Mouse (Mus musculus) forebrain, embryonic 10.5 days (tissue): ENCODE measurements around the gene Rps17. TPM values are rescaled to one million over a fixed set of nuclear protein-coding genes. Genes with fewer than 3 reads are reported as not detected.

Experiments
- DNase-seq: peaks from one replicate; pipeline ENCODE4 v3.0.0-alpha.2; 2017; ENCODE audit warnings: low spot score; ENCODE audit errors: extremely low spot score
- H3K27ac ChIP-seq: fragments of 300-500 bp; sonication (generic); 2 replicates; pipeline ENCODE4 v1.5.1; 2016; ENCODE audit warnings: mild to moderate bottlenecking
- H3K27me3 ChIP-seq: fragments of 300-500 bp; sonication (generic); 2 replicates; pipeline ENCODE4 v1.6.1; 2016; ENCODE audit warnings: mild to moderate bottlenecking; ENCODE audit not compliant: poor library complexity, severe bottlenecking
- H3K36me3 ChIP-seq: fragments of 300-500 bp; sonication (generic); replicated peaks from 2 replicates; pipeline ENCODE4 v1.6.1; 2016; ENCODE audit warnings: mild to moderate bottlenecking, moderate library complexity
- H3K4me1 ChIP-seq: fragments of 300-500 bp; sonication (generic); 2 replicates; pipeline ENCODE4 v1.6.1; 2016
- H3K4me3 ChIP-seq: fragments of 300-500 bp; sonication (generic); 2 replicates; pipeline ENCODE4 v1.5.1; 2016; ENCODE audit warnings: mild to moderate bottlenecking, moderate library complexity
- H3K9me3 ChIP-seq: fragments of 300-500 bp; sonication (generic); 2 replicates; pipeline ENCODE4 v1.6.1; 2016; ENCODE audit warnings: mild to moderate bottlenecking, moderate library complexity
- WGBS: fragments of 180-500 bp; shearing (Covaris S2); methylation state at CpG from one replicate; pipeline ENCODE4 v1.1.7; 2016; 5-methylcytosine and 5-hydroxymethylcytosine counted together
- polyA plus RNA-seq: library from polyadenylated mRNA; unstranded; fragments of >200 nt; fragmentation: Nextera tagmentation; extraction: Ambion mirVana; gene quantifications from 2 replicates; pipeline ENCODE4 v1.2.1, GENCODE M21; 2016

The Rps17 gene
- polyA plus RNA-seq, 1 experiment from 2014 or later = 1,243 TPM

GRCm38 (mm10) chr7:81326043-81326442 is 19.0 kb downstream of the Rps17 start:
- WGBS = 90% methylated on average over 12 of the region's 12 CpGs
- no peak overlapping the region for H3K27ac ChIP-seq

GRCm38 (mm10) chr7:81321776-81322175 is 23.3 kb downstream of the Rps17 start:
- no peak for DNase-seq
- 88% methylated on average over 5 of the region's 5 CpGs for WGBS

More at GRCm38 (mm10) chr7:81326043-81326442, 19.0 kb downstream of the Rps17 start:
- H3K27me3 ChIP-seq = no peaks in the 10 kb centered on the region
- no peak for DNase-seq
- H3K4me1 ChIP-seq = peaks cover 7% of the 10 kb centered on the region
- peaks cover 7% of the 10 kb centered on the region for H3K36me3 ChIP-seq
- no peak overlapping the region for H3K4me3 ChIP-seq
- no peaks in the 10 kb centered on the region for H3K9me3 ChIP-seq

GRCm38 (mm10) chr7:81319749-81320148 is 25.3 kb downstream of the Rps17 start:
- 93% methylated on average over 6 of the region's 6 CpGs for whole genome bisulfite sequencing
- Histone ChIP-seq H3K27ac (no peak overlapping the region), H3K4me1 (peaks cover 5% of the 10 kb centered on the region), H3K9me3 (no peaks in the 10 kb centered on the region), H3K27me3 (no peaks in the 10 kb centered on the region), H3K4me3 (no peak overlapping the region), H3K36me3 (no peaks in the 10 kb centered on the region)
- no peak for DNase-seq

More at GRCm38 (mm10) chr7:81321776-81322175, 23.3 kb downstream of the Rps17 start:
- Histone ChIP-seq H3K9me3 (no peaks in the 10 kb centered on the region), H3K27me3 (no peaks in the 10 kb centered on the region), H3K4me3 (no peak overlapping the region), H3K4me1 (peaks cover 5% of the 10 kb centered on the region), H3K27ac (no peak overlapping the region), H3K36me3 (no peaks in the 10 kb centered on the region; the same call in 1 of the 2 replicates)

- Histone ChIP-seq H3K27me3 (no peaks in the 10 kb centered on the region), H3K36me3 (no peaks in the 10 kb centered on the region), H3K27ac (no peak overlapping the region), H3K9me3 (no peaks in the 10 kb centered on the region), H3K4me1 (no peaks in the 10 kb centered on the region), H3K4me3 (no peak overlapping the region)
- no peak for DNase-seq
- 78% methylated on average over 8 of the region's 8 CpGs for WGBS
These were observed 29.5 kb downstream of the Rps17 start for GRCm38 (mm10) chr7:81315583-81315982.

GRCm38 (mm10) chr7:81311581-81311980 is 33.5 kb downstream of the Rps17 start:
- Histone ChIP-seq H3K27ac (no peak overlapping the region), H3K4me1 (no peaks in the 10 kb centered on the region), H3K27me3 (no peaks in the 10 kb centered on the region), H3K4me3 (no peak overlapping the region), H3K9me3 (no peaks in the 10 kb centered on the region), H3K36me3 (no peaks in the 10 kb centered on the region)
- DNase-seq = no peak

GRCm38 (mm10) chr7:81311130-81311529 is 33.9 kb downstream of the Rps17 start:
- DNase-seq = no peak
- Histone ChIP-seq H3K4me3 (no peak overlapping the region), H3K36me3 (no peaks in the 10 kb centered on the region), H3K9me3 (no peaks in the 10 kb centered on the region), H3K27me3 (no peaks in the 10 kb centered on the region), H3K4me1 (no peaks in the 10 kb centered on the region), H3K27ac (no peak overlapping the region)
- 90% methylated on average over 1 of the region's 1 CpGs for WGBS

- Histone ChIP-seq H3K4me3 (no peak overlapping the region), H3K27ac (no peak overlapping the region), H3K4me1 (no peaks in the 10 kb centered on the region), H3K9me3 (no peaks in the 10 kb centered on the region), H3K36me3 (no peaks in the 10 kb centered on the region), H3K27me3 (no peaks in the 10 kb centered on the region)
- no peak for DNase-seq
- 94% methylated on average over 6 of the region's 6 CpGs for WGBS
These were observed 35.8 kb downstream of the Rps17 start for GRCm38 (mm10) chr7:81309247-81309646.

- WGBS = 80% methylated on average over 8 of the region's 8 CpGs
These were observed 37.3 kb downstream of the Rps17 start for GRCm38 (mm10) chr7:81307735-81308134.

GRCm38 (mm10) chr7:81304675-81305074 is 40.4 kb downstream of the Rps17 start:
- H3K9me3 ChIP-seq = no peaks in the 10 kb centered on the region
- no peaks in the 10 kb centered on the region for H3K27me3 ChIP-seq
- peaks cover 17% of the 10 kb centered on the region for H3K4me1 ChIP-seq
- H3K27ac ChIP-seq = no peak overlapping the region
- 93% methylated on average over 5 of the region's 5 CpGs for WGBS
- H3K4me3 ChIP-seq = no peak overlapping the region
- no peaks in the 10 kb centered on the region for H3K36me3 ChIP-seq
- no peak for DNase-seq

More at GRCm38 (mm10) chr7:81307735-81308134, 37.3 kb downstream of the Rps17 start:
- H3K27me3 ChIP-seq = no peaks in the 10 kb centered on the region
- no peak overlapping the region for H3K4me3 ChIP-seq
- H3K36me3 ChIP-seq = no peaks in the 10 kb centered on the region
- H3K27ac ChIP-seq = no peak overlapping the region
- no peaks in the 10 kb centered on the region for H3K9me3 ChIP-seq
- no peaks in the 10 kb centered on the region for H3K4me1 ChIP-seq
- DNase-seq = no peak

- H3K27me3 ChIP-seq = no peaks in the 10 kb centered on the region
These were observed 41.0 kb downstream of the Rps17 start for GRCm38 (mm10) chr7:81304100-81304499.

GRCm38 (mm10) chr7:81303682-81304081 is 41.4 kb downstream of the Rps17 start:
- Histone ChIP-seq H3K27ac (no peak overlapping the region), H3K27me3 (no peaks in the 10 kb centered on the region), H3K9me3 (no peaks in the 10 kb centered on the region), H3K36me3 (no peaks in the 10 kb centered on the region), H3K4me1 (peaks cover 17% of the 10 kb centered on the region), H3K4me3 (no peak overlapping the region)
- 95% methylated on average over 2 of the region's 2 CpGs for WGBS
- no peak for DNase-seq

More at GRCm38 (mm10) chr7:81304100-81304499, 41.0 kb downstream of the Rps17 start:
- Histone ChIP-seq H3K36me3 (no peaks in the 10 kb centered on the region), H3K27ac (no peak overlapping the region), H3K4me3 (no peak overlapping the region), H3K4me1 (peaks cover 17% of the 10 kb centered on the region), H3K9me3 (no peaks in the 10 kb centered on the region)
- DNase-seq = no peak
- WGBS = 82% methylated on average over 5 of the region's 5 CpGs

- Histone ChIP-seq H3K9me3 (no peaks in the 10 kb centered on the region), H3K36me3 (no peaks in the 10 kb centered on the region), H3K4me3 (no peak overlapping the region), H3K27ac (no peak overlapping the region), H3K27me3 (no peaks in the 10 kb centered on the region), H3K4me1 (peaks cover 17% of the 10 kb centered on the region)
- no peak for DNase-seq
- 53% methylated on average over 7 of the region's 7 CpGs for WGBS
These were observed 43.7 kb downstream of the Rps17 start for GRCm38 (mm10) chr7:81301323-81301722.

- H3K4me3 ChIP-seq = no peak overlapping the region
- no peak overlapping the region for H3K27ac ChIP-seq
- WGBS = 48% methylated on average over 6 of the region's 6 CpGs
- no peak for DNase-seq
- H3K27me3 ChIP-seq = no peaks in the 10 kb centered on the region
- H3K36me3 ChIP-seq = no peaks in the 10 kb centered on the region
- H3K4me1 ChIP-seq = peaks cover 17% of the 10 kb centered on the region
- no peaks in the 10 kb centered on the region for H3K9me3 ChIP-seq
These were observed 46.8 kb downstream of the Rps17 start for GRCm38 (mm10) chr7:81298206-81298605.

GRCm38 (mm10) chr7:81295169-81295568 is 49.9 kb downstream of the Rps17 start:
- no peaks in the 10 kb centered on the region for H3K9me3 ChIP-seq

More at GRCm38 (mm10) chr7:81295169-81295568, 49.9 kb downstream of the Rps17 start:
- no peak overlapping the region for H3K4me3 ChIP-seq
- no peaks in the 10 kb centered on the region for H3K36me3 ChIP-seq
- no peak for DNase-seq
- no peak overlapping the region for H3K27ac ChIP-seq
- H3K27me3 ChIP-seq = no peaks in the 10 kb centered on the region
- H3K4me1 ChIP-seq = 0 out of 2 replicates have a peak, but pooled peaks cover under 1% of the 10 kb centered on the region
- WGBS = 87% methylated on average over 2 of the region's 2 CpGs
